Mouse (Mus musculus) layer of hippocampus, postnatal 25 days (tissue): Measurements from ENCODE around the gene Btbd7. TPM values are rescaled to one million over a fixed set of nuclear protein-coding genes. Genes with fewer than 3 reads are reported as not detected.

ENCODE experiments used
- DNase-seq, 2 experiments: peaks; one replicate each; pipeline ENCODE4 v3.0.0; 2022; ENCODE audit warnings: mixed read lengths in 2 of 2, low spot score in 1 of 2; ENCODE audit errors: extremely low spot score in 1 of 2
- total RNA-seq, 2 experiments: library from RNA; stranded (reverse); gene quantifications; 2 replicates each; pipeline ENCODE4 v1.2.3; 2021

Gene Btbd7
- total RNA-seq: 10 to 100 TPM; 16.3 to 19.2 TPM

DNA sequence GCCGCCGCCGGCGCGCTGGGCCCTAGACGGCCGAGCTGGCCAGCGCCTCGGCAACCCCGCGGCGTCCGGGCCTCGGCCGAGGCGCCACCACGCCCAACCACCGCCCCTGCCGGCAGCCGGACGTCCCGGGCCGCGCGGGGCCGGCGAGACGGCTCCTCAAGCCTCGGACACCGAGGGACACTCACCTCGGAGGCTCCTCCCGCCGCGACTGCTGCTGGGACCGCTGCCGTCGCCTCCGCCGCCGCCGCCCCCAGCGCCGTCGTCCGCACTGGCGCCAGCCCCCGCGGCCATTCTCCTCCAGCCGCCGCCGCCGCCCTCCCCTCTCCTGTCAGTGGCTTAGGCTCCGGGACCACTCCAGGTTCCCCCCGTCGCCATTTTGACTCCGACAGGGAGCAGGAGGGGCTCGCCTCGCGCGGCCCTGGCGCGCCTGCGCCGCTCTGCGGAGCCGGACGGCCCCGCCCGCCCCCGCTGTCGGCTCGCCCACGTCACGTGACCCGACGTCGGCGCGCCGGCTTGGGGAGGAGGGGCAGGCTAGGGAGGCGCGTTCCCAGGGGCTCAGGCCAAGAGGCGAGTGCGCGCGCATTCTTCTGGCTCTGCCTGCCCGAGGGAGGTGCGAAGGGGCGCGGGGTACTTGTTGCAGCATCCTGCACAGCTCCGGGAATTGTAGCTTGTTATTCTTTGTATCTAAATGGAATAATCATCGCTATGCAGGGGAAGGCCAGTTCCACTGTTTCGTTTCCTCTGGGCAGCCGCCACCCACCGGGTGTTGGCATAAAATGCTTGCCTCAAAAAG is at the start of gene Btbd7:
Gene Btbd7, minus strand, starts transcription at position 441 of the 793 bp plus-strand sequence.
- peak; percentile 94 for DNase-seq

DNA sequence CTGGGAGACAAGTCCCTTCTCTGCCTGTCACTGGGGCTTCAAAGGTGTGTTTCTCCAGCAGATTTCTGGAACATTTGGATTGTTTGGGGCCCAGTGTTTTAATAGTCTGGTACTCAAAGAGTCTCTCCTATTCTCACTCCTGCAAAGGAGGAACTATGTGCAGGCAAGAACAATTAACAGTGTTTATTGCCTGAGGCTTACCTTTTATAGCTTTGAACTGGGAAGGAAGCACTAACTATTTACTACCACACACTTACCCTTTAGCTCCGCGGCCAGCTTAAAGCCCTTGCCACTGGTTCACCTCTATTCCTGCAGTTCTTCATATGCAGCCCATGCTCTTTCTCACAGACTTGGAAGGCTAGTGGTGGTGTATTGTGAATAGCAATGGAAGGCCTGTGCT is 37.8 kb upstream of the Btbd7 start:
- no peak for DNase-seq

DNA sequence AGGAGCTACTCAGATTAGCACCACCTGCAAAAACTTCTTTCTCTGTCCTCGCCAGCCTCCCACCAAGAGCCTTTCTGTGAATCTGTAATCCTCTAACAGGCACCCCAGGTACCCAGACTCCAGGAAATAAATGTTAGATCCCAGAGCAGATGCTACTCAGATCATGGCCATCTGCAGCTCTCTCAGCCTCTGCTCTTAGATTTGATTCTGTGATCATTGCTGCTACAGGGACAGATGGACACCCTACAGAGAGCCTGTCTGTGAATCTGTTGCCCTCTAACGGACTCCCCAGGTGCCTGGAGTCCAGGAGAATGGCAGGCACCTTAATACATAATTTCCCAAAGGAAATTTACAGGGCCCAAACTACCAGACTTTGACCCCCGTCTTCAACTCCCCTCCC is 29.9 kb upstream of the Btbd7 start:
- DNase-seq: peak in 1 of 2 experiments; percentile 6

DNA sequence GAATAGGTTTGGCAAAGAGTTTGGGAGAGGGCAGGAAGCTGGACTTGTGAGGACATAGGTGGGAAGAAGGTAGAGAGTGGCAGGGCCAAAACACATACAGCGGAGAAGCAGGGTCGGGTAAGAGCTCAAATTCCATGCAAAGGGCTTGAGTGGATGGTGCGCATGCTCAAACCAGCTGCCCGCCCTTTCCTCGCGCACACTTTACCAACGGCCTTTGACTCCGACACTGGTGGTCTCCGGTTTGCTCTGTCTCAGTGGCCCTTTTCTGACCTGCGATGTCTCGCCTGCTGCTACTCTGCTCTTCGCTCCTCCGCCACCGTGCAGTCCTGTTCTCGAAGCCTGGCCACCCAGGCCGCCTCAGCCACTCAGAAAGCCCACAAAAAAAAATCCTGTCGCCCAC is 20.8 kb upstream of the Btbd7 start, which contains the start of gene Cox8c:
Gene Cox8c, plus strand, starts transcription at position 226 of the 400 bp plus-strand sequence.
- DNase-seq: no peak

DNA sequence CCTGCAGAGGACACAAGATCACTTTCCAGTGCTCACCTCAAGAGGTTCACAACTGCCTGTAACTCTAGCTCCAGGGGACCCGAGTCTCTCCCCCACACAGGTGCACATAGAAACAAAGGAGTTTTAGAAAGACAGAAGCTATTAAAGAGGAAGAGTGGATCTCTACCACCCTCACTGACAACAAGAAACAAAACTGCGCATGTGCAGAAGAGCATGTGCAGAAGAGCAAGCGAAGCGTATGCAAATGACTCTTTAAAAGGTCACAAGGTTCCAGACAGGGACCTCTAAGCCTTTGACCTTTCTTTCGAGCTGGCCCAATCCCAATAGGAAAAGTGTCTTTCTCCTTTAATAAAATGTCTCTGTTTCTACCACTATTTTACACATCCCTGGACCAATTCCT is 10.3 kb upstream of the Btbd7 start:
- no peak for DNase-seq

DNA sequence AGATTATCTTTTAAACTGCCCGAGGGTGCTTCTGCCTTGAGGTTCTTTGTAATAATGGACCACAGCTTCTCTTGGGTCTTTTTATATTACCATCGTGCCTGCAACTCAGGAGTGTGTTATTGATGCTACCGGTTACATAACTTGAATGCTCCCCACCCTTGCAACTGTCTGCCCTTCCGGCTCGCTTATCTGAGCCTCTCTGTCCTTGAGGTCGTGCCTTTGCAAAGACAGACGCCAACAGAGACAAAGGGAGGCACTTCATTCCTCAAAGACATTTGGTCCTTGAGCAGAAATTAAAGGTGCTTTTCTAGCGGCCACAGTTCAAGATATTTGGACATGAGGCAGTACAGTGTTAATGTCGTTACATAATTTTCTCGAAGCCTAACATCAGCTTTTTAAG is 9.1 kb upstream of the Btbd7 start:
- no peak for DNase-seq

DNA sequence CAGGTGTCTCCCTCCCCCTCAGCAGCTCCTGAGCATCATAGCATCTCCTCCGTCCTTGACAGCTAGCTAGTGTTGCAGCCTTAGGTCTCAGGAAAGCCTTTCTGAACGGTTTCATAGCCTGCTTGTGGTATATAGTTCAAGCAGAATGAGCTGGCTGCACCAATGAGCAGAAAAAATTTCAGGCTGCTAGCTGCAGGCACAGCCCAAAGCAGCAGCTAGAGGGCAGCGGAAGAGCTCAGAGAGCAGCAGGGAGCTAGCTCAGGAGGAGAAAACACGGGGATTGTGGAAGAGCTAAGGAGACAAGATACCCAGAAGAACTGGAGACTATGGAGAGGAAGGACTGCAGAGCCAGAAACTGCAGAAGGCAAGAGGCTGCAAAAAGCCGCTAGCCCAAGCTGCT is 7.5 kb upstream of the Btbd7 start:
- peak in 1 of 2 experiments; percentile 36 for DNase-seq

DNA sequence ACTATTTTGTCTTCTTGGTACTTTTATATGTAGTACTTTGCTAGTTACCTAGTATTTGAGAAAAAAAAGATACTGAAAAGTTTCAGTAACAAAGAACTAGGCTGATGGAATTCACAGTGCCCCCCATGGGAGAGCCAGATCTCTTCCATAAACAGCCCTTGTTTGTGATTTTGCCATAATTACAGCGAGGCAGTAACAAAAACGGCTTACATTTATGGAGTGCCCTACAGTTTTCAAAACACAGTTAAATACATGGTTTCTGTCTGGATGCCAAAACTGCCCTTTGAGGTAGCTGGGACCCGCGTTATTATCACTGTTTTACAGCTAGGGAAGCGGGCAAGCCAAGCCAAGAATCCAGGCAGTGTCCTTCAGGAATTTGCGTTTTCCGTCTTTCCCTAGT is 630 bp upstream of the Btbd7 start:
- peak in 1 of 2 experiments; percentile 4 for DNase-seq

DNA sequence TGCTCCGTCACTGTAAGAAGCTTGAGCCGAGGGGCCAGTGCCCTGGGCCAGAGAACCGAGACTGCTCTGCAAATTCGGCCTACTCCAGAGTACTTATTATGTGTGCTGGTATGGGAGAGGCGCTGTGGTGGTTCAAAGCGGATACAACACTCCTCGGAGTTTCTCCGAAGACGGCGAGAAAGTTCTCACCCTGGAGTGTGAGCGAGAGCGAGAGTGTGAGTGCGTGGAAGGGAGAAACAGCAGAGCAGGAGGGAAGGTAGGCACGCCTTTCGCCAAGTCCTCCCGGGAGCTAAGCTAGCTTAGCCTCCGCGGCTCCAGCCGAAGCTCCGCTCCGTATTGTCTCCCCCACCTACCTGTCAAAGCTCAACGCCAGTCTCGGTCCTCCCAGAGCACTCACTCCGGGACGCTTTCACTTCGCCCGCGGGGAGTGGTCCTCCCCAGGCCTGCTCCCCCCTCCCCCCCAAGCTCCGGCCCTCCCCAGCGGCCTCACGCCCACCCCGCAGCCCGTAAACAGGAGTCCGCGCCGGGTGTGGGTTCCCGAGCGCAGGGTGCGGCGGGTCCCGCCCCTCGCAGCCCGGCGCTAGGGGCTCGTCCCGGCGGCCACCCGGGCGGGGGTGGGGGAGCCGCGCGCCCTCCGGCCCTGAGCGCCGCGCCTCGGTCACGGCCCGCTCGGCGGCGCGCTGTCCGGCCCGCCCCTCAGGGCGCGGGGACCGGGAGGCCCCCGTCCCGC is 805 bp downstream of the Btbd7 start:
- peak; percentile 9 to 17 for DNase-seq

DNA sequence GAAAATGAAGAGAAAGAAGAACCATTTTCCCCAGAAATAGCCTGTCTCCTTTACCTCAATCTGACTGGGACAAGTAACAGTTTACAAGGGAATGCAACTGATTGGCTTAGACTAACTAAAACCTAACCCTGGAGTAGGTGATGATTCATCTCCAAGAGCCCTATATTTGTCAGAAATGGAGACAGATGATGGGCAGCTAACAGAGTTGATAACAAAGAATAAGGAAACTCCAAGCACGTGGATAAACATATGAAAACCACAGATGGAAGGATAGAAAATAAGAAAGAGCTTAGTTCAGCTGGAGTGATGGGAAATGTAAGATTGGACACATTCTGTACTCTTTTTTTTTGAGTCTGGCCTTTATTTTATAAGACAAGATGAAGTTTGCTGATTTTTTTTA is 7.7 kb downstream of the Btbd7 start:
- DNase-seq: no peak

DNA sequence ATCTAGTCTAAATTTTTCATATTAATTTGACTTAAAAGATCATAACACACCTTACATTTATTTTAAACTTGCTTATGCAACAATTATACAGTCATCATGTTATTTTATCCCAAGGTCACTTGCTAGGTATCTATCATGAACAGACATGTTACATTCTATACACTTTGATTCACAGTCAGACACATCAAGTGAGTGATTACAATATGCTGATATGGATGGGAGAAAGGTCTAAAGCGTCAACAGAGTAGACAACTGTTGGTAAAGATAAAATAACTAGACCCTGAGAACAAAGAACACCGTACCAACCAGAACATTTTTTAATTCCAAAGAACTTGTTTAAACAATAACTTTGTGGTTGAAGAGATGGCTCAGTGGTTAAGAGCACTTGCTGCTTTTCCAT is 8.5 kb downstream of the Btbd7 start:
- DNase-seq: no peak

DNA sequence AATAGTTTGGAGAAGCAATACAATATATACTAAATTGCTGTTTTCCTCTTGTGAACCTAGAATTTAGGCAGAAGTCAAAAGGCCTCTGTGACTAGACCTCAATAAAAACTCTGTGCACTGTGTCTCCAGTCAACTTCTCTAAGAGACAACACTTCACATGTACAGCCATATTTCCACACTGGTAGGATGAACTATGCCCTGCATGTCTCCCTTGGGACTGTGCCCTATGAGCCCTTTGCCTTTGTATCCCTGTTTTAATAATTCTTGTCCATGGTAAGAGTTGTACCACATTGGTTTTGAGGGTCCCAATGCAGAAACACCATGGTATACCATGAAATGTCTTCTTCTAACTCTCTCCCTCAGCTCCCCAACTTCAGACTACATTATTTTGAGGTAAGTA is 17.5 kb downstream of the Btbd7 start:
- DNase-seq: no peak

DNA sequence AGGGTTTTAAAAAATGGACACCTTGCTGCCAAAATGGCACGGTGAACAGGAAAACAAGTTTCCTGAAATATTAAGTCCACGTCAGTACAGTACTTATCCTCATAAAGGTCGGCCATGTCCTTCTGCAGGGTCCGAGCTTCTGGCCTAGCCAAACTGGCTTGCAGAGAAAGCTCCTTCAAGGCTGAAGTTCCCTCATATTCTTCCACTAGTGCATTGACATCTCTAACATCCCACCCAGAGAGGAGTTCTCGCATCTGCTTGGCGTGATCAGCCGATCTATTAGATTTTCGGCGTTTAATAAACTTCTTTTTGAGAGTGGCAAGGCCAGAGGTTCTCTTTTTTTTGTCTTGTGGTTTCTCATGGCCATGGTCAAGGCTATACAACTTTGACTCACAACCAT is 40.0 kb downstream of the Btbd7 start:
- no peak for DNase-seq

DNA sequence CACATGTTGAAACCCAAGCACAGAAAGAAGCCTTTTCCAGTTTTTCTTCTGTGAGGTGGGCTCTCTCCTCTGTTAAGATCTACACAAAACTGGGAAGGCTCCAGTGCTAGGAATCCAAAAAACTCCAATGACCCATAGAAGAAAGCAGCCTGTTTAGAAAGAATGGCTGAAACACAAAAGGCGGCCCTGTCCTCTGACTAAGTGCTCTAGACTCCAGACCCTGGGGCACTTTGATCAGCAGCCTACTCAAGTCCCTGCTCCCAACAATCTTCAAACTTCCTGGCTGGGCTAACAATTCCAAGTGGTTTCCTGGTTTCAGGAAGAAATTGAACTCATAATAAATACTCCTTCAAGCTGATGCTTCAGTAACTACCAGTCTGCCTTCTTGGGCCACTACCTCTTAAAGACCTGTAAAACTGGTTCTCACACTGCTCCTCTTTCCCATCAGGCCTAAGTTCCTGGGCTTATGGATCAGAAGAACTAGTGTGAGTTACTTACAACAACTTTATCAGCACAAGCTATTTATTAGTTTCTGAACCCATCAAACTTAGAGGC is 45.4 kb downstream of the Btbd7 start:
- no peak for DNase-seq

DNA sequence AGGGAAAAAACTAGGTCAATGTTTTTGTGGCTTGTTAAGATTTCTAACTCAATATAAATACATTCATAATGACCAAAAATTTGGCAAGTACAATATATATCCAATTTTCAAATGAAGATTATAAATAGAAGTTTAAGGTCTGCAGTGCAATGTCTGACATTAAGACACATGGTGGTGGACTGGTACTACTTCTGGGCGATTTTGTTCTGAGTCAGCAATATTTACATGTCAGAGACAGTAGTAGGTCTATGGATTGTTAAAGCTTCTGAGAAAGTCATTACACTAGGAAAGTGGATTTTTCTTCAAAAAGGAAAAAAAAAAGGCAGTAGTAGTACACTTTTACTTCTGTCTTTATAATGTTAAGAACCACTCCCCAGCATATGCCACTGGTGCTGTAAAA is 46.4 kb downstream of the Btbd7 start:
- no peak for DNase-seq

DNA sequence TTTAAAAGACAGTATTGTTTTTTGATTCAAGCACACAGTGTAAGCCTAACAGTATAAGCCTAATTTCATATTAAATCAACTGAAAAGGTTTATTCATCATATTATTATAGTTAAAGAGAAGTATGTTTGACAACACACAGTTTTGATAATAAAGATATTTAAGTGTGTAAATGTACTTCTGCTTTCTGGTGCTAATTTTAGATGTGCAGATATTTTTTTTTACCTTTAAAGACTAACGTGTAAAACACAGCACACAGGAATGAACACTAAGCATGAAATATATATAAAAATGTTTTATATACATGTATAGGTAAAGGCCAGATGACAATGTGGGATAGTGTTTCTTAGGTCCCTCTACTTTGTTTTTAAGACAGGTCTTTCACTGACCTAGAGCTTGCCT is 51.2 kb downstream of the Btbd7 start:
- DNase-seq: no peak

DNA sequence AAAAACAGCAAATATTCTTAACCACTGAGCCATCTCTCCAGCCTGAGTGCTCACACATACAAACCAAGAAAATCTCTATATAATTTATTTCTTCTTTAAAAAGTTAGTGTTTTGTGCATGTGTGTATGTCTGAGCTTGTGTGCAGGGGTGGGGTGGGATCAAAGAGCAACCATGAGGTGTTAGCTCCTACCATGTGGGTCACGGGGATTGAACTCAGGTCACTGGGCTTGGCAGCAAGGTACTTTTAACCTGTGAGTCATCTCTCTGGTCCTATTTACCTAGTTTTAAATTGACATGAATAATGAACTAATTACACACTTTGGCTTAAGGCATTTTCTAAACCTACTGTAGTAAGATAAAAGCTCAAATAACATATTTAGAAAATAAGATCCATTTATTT is 51.9 kb downstream of the Btbd7 start:
- no peak for DNase-seq

DNA sequence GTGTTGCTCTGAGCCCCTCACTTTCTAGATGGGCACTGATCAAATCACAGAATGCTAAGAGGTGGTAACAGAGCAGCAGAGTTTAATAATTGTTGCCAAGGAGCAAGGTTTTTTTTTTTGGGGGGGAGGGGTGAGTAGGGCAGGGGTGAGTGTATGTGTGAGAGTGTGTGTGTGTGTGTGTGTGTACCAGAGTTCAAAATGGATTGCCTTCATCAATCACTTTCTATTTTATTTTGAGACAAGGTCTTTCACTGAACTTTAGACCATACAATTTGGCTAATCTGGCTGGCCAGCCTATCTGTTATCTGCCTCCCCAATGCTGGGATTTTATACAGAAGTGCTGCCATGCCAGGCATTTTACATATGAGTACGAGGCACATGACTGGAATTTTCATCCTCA is 63.4 kb downstream of the Btbd7 start:
- no peak for DNase-seq

DNA sequence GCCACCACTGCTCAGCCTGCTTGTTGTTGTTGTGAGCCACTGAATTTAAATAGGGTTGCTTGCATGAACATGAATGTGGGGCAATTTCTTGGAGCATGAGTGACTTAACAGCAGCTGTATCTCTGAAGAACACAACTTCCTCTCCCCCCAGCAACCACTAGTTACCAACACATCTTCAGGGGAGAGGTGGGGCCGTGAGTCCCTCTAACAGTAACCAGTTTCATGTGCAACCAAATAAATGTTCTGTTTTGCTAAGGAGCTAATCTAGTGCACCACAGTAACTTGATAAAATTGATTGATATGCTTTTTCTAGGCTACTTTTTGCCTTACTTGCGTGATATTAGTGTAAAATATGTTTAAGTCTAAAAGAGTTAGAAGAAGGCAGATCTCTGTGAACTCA is 78.7 kb downstream of the Btbd7 start:
- no peak for DNase-seq

DNA sequence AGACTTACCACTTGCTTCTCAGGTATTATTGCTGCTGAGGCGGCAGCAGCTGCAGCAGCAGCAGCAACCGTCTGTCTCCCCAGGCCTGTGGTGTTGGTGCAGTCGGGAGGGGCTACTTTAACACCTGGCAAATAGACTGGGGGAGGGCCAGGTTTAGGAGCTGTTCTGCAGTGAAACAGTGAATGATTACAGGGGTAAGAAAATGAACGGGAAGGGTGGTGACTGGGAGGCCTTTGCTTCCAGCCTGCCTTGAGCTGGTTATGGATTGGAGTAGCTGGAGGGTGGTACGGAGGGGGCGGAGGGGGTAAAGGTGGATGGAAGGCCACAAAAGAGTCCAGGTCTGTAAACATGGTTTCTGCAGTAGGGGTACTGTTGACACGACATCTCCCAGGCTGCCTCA is 90.3 kb downstream of the Btbd7 start:
- DNase-seq: no peak

DNA sequence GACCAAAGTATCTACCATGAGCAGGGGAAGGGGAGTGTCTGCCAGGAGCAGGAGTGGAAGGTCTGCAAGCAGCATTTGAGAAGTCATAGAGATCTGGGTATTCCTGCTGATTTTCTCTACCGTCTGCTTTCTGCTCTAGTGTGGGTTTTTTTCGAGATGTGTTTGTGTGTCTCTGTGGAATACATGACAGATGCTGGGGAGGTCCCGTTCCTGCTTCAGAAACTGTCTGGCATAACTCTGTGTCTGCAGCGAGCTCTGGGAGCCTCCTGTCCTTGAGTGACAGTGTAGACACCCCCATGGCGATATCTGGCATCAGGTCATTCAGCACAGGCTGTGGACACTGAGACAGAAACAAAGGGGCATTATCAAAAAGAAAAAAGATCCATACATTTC is 92.7 kb downstream of the Btbd7 start:
- no peak for DNase-seq
